Mouse (Mus musculus): ENCODE data around the gene Mttp. TPM values are rescaled to one million over a fixed set of nuclear protein-coding genes. Genes with fewer than 3 reads are reported as not detected.

Gene Mttp
- polyA plus RNA-seq, 1 experiment = 6.2 TPM

DNA sequence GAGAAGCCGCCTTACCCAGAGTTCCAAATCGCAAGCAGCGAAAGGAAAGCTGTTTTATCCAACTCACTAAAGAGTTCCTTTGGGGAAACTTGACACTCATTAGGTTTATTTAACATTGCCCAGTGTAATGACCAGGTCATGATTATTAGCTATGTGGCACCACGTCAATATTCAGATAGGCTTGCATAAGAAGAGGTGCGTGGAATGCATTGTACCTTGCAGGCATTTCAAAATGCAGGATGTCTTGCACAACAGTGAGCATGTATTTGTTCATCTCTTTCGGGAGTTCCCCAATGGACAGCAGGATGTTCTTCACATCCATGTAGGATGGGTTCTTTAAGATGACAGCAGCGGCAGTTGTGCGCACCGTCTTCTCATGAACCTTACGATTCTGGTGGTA is 37.9 kb downstream of the Mttp start:
- no peaks in the 10 kb centered on the region for H3K4me1 ChIP-seq (ENCODE audit: control insufficient read depth, insufficient read depth, low read length)
- TF ChIP-seq EP300 (IDR thresholded peaks at IDR 0.05; ENCODE audit: insufficient read depth, low read depth, low read length) = no peak
- no peak overlapping the region for H3K4me3 ChIP-seq (ENCODE audit: low read depth, low read length)
- H3K9me3 ChIP-seq (replicated peaks; ENCODE audit: control insufficient read depth, insufficient read depth, low read length, poor library complexity, severe bottlenecking) = no peaks in the 10 kb centered on the region
- H3K9ac ChIP-seq (ENCODE audit: low read depth, poor library complexity, severe bottlenecking) = no peak overlapping the region
- no peaks in the 10 kb centered on the region for H3K27me3 ChIP-seq (ENCODE audit: control insufficient read depth, insufficient read depth, low read length, poor library complexity, severe bottlenecking)
- H3K36me3 ChIP-seq (ENCODE audit: control insufficient read depth, insufficient read depth, low read length, poor library complexity, severe bottlenecking) = no peaks in the 10 kb centered on the region
- H3K27ac ChIP-seq (ENCODE audit: insufficient read depth, low read length) = no peak overlapping the region

GRCm38 (mm10) chr3:138105056-138105455 is 39.7 kb downstream of the Mttp start:
- Histone ChIP-seq H3K27ac (ENCODE audit: insufficient read depth, low read length) (no peak overlapping the region), H3K27me3 (ENCODE audit: control insufficient read depth, insufficient read depth, low read length, poor library complexity, severe bottlenecking) (no peaks in the 10 kb centered on the region), H3K9ac (ENCODE audit: low read depth, poor library complexity, severe bottlenecking) (no peak overlapping the region), H3K4me3 (ENCODE audit: low read depth, low read length) (no peak overlapping the region), H3K9me3 (replicated peaks; ENCODE audit: control insufficient read depth, insufficient read depth, low read length, poor library complexity, severe bottlenecking) (no peaks in the 10 kb centered on the region), H3K4me1 (ENCODE audit: control insufficient read depth, insufficient read depth, low read length) (no peaks in the 10 kb centered on the region), H3K36me3 (ENCODE audit: control insufficient read depth, insufficient read depth, low read length, poor library complexity, severe bottlenecking) (no peaks in the 10 kb centered on the region)
- no peak for TF ChIP-seq POLR2A (IDR thresholded peaks at IDR 0.05; ENCODE audit: insufficient read depth, low read length)
- TF ChIP-seq EP300 (IDR thresholded peaks at IDR 0.05; ENCODE audit: insufficient read depth, low read depth, low read length) = no peak
- TF ChIP-seq CTCF (IDR thresholded peaks at IDR 0.05; ENCODE audit: low read depth, low read length) = no peak

DNA sequence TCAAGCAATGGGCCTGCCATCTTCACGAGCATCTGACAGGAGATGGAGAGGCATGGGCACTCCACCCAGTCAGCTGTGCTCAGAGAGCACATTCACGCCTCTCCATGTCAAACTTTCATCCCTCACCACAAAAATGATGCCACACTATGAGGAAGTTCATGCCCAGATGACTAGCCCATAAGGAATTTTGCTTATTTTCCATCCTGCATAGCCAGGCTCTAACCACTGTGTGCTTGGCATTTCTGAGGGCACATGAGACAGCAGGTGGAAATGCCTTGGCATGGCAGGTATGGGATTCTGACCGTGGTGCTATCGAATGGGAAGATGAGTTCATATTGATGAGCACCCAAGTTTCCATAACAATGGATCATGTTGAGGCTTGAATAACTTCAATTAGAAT is 41.1 kb downstream of the Mttp start:
- Histone ChIP-seq H3K27me3 (ENCODE audit: control insufficient read depth, insufficient read depth, low read length, poor library complexity, severe bottlenecking) (no peaks in the 10 kb centered on the region), H3K9me3 (replicated peaks; ENCODE audit: control insufficient read depth, insufficient read depth, low read length, poor library complexity, severe bottlenecking) (no peaks in the 10 kb centered on the region), H3K9ac (ENCODE audit: low read depth, poor library complexity, severe bottlenecking) (no peak overlapping the region), H3K36me3 (ENCODE audit: control insufficient read depth, insufficient read depth, low read length, poor library complexity, severe bottlenecking) (no peaks in the 10 kb centered on the region), H3K4me3 (ENCODE audit: low read depth, low read length) (no peak overlapping the region), H3K4me1 (ENCODE audit: control insufficient read depth, insufficient read depth, low read length) (no peaks in the 10 kb centered on the region), H3K27ac (ENCODE audit: insufficient read depth, low read length) (no peak overlapping the region)
- TF ChIP-seq EP300 (IDR thresholded peaks at IDR 0.05; ENCODE audit: insufficient read depth, low read depth, low read length) = no peak
- no peak for TF ChIP-seq POLR2A (IDR thresholded peaks at IDR 0.05; ENCODE audit: insufficient read depth, low read length)
- TF ChIP-seq CTCF (IDR thresholded peaks at IDR 0.05; ENCODE audit: low read depth, low read length) = no peak

GRCm38 (mm10) chr3:138101936-138102335 is 42.8 kb downstream of the Mttp start:
- H3K9ac ChIP-seq (ENCODE audit: low read depth, poor library complexity, severe bottlenecking) = no peak overlapping the region
- H3K27me3 ChIP-seq (ENCODE audit: control insufficient read depth, insufficient read depth, low read length, poor library complexity, severe bottlenecking) = no peaks in the 10 kb centered on the region
- H3K27ac ChIP-seq (ENCODE audit: insufficient read depth, low read length) = no peak overlapping the region
- H3K9me3 ChIP-seq (replicated peaks; ENCODE audit: control insufficient read depth, insufficient read depth, low read length, poor library complexity, severe bottlenecking) = no peaks in the 10 kb centered on the region
- H3K4me3 ChIP-seq (ENCODE audit: low read depth, low read length) = no peak overlapping the region
- H3K36me3 ChIP-seq (ENCODE audit: control insufficient read depth, insufficient read depth, low read length, poor library complexity, severe bottlenecking) = no peaks in the 10 kb centered on the region
- H3K4me1 ChIP-seq (ENCODE audit: control insufficient read depth, insufficient read depth, low read length) = no peaks in the 10 kb centered on the region
- TF ChIP-seq CTCF (IDR thresholded peaks at IDR 0.05; ENCODE audit: low read depth, low read length) = no peak
- TF ChIP-seq POLR2A (IDR thresholded peaks at IDR 0.05; ENCODE audit: insufficient read depth, low read length) = no peak
- TF ChIP-seq EP300 (IDR thresholded peaks at IDR 0.05; ENCODE audit: insufficient read depth, low read depth, low read length) = no peak

DNA sequence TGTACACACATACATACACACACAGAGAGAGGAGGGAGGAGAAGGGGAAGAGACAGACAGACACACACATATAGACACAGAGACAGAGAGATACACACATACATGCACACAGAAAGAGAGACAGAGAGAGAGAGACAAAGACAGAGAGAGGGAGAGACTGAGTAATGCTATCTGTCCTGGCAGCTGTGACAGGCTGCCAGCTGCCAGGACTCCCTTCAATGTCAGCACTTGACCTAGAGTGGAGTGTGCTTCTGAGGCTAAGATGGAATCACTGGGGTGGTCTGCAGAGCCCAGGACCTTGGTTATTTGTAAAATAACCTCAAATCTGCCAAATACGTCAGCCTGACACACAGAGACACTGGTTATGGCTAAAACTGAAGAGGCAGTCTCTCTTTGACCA is 47.0 kb downstream of the Mttp start:
- Histone ChIP-seq H3K27me3 (ENCODE audit: control insufficient read depth, insufficient read depth, low read length, poor library complexity, severe bottlenecking) (no peaks in the 10 kb centered on the region), H3K9ac (ENCODE audit: low read depth, poor library complexity, severe bottlenecking) (no peak overlapping the region), H3K27ac (ENCODE audit: insufficient read depth, low read length) (no peak overlapping the region), H3K4me3 (ENCODE audit: low read depth, low read length) (no peak overlapping the region), H3K36me3 (ENCODE audit: control insufficient read depth, insufficient read depth, low read length, poor library complexity, severe bottlenecking) (no peaks in the 10 kb centered on the region), H3K9me3 (replicated peaks; ENCODE audit: control insufficient read depth, insufficient read depth, low read length, poor library complexity, severe bottlenecking) (no peaks in the 10 kb centered on the region), H3K4me1 (ENCODE audit: control insufficient read depth, insufficient read depth, low read length) (no peaks in the 10 kb centered on the region)
- TF ChIP-seq CTCF (IDR thresholded peaks at IDR 0.05; ENCODE audit: low read depth, low read length) (no peak), POLR2A (IDR thresholded peaks at IDR 0.05; ENCODE audit: insufficient read depth, low read length) (no peak), EP300 (IDR thresholded peaks at IDR 0.05; ENCODE audit: insufficient read depth, low read depth, low read length) (no peak)

DNA sequence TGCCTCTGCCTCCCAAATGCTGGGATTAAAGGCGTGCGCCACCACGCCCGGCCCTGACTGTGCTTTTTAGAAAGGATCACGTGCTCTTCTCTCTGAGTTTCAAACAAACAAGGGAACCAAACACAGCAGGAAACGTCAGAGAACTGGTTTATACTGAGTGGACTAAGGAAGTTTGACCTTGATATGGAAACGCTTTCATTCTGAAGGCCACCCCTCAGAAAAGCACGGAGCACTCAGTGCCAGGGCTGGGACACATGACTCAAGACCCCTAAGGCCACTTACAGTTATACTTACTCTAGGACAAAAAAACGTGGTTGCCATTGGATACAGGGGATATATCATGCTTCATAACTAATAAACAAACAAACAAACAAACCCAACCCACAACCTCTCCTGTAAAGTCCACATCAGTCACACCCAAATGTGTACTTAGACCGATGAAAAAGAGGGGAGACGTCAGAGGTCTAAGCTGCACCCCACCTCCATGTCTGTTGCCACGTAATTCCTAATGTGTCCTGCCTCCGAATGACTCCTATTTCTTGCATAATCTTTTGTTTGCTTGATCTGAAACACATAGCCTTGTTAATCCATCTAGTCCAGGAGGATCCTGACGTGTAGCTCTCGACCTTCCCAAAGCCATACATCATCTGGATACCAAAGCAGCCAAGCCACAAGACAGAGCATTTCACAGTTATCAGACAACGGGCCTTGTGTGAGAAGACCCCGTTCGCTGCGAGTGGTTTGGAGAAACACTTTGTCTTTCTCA is 48.3 kb downstream of the Mttp start:
- Histone ChIP-seq H3K36me3 (ENCODE audit: control insufficient read depth, insufficient read depth, low read length, poor library complexity, severe bottlenecking) (no peaks in the 10 kb centered on the region), H3K4me1 (ENCODE audit: control insufficient read depth, insufficient read depth, low read length) (no peaks in the 10 kb centered on the region), H3K9me3 (replicated peaks; ENCODE audit: control insufficient read depth, insufficient read depth, low read length, poor library complexity, severe bottlenecking) (no peaks in the 10 kb centered on the region), H3K27ac (ENCODE audit: insufficient read depth, low read length) (no peak overlapping the region), H3K4me3 (ENCODE audit: low read depth, low read length) (no peak overlapping the region), H3K27me3 (ENCODE audit: control insufficient read depth, insufficient read depth, low read length, poor library complexity, severe bottlenecking) (no peaks in the 10 kb centered on the region), H3K9ac (ENCODE audit: low read depth, poor library complexity, severe bottlenecking) (no peak overlapping the region)
- TF ChIP-seq EP300 (IDR thresholded peaks at IDR 0.05; ENCODE audit: insufficient read depth, low read depth, low read length) (no peak), POLR2A (IDR thresholded peaks at IDR 0.05; ENCODE audit: insufficient read depth, low read length) (no peak), CTCF (IDR thresholded peaks at IDR 0.05; ENCODE audit: low read depth, low read length) (no peak)
